Mouse (Mus musculus) ES-E14 (cell line): ENCODE data around the gene Gfod2.

Experiments
- CHD2 ChIP-seq: IDR thresholded peaks from 2 replicates; pipeline ENCODE4 v1.6.1; 2014; ENCODE audit warnings: mild to moderate bottlenecking, low read depth, low read length, inconsistent platforms
- MAFK ChIP-seq: IDR thresholded peaks from 2 replicates; pipeline ENCODE4 v1.6.1; 2014; ENCODE audit warnings: mild to moderate bottlenecking, low read depth, low read length, inconsistent platforms; ENCODE audit not compliant: insufficient read depth
- ZC3H11A ChIP-seq: IDR thresholded peaks from 2 replicates; pipeline ENCODE4 v1.6.1; 2012; ENCODE audit warnings: low read depth, mild to moderate bottlenecking, inconsistent platforms, low read length, borderline replicate concordance
- ZNF384 ChIP-seq: IDR thresholded peaks from 2 replicates; pipeline ENCODE4 v1.6.1; 2012; ENCODE audit warnings: low read depth, low read length, inconsistent platforms

- TF ChIP-seq ZC3H11A (no peak), CHD2 (no peak), MAFK (no peak), ZNF384 (no peak)
These were observed 7.9 kb downstream of the Gfod2 start for GRCm38 (mm10) chr8:105750606-105751005.
